Mouse (Mus musculus) gastrocnemius, adult 2 months (tissue): ENCODE results near the gene Ctse. TPM values are rescaled to one million over a fixed set of nuclear protein-coding genes. Genes with fewer than 3 reads are reported as not detected.
"Not testable (repeated sequence)": the region's sequence is repeated elsewhere in the genome, so short reads cannot be mapped to it uniquely, and the experiment has no call there.

Experiments
- DNase-seq: peaks from one replicate; pipeline ENCODE4 v3.0.0; 2022
- H3K27ac ChIP-seq: fragments of 200-600 bp; 2 replicates; pipeline ENCODE4 v1.8.1; 2022; ENCODE audit warnings: mild to moderate bottlenecking
- H3K4me3 ChIP-seq: fragments of 200-600 bp; 2 replicates; pipeline ENCODE4 v1.8.1; 2022; ENCODE audit warnings: mild to moderate bottlenecking, moderate library complexity
- CTCF ChIP-seq: fragments of 200-600 bp; IDR thresholded peaks from 2 replicates; pipeline ENCODE4 v1.8.1; 2022; ENCODE audit warnings: antibody characterized with exemption, mild to moderate bottlenecking, moderate library complexity
- intact Hi-C: fragments of 180-260 bp; cut with DNase I; formaldehyde crosslinking; loops from one replicate; pipeline ENCODE4 v1.15.1; 2025
- total RNA-seq, 2 experiments: library from RNA; stranded (reverse); gene quantifications; 2 replicates each; pipeline ENCODE4 v1.2.3; 2021

Gene Ctse
- total RNA-seq, 2 experiments from 2014 or later, result 0.11 TPM; not detected in 1

- H3K4me3 ChIP-seq, result no peak overlapping the region
- no peak for TF ChIP-seq CTCF
- intact Hi-C loops, result no loop called here
- no peak for DNase-seq
- no peak overlapping the region for H3K27ac ChIP-seq
These were observed 13.8 kb upstream of the Ctse start for GRCm38 (mm10) chr1:131624175-131624835.

GRCm38 (mm10) chr1:131626200-131626599 is 11.9 kb upstream of the Ctse start:
- DNase-seq, result no peak
- intact Hi-C loops, result no loop called here
- H3K27ac ChIP-seq, result no peak overlapping the region
- no peak overlapping the region for H3K4me3 ChIP-seq
- no peak for TF ChIP-seq CTCF

GRCm38 (mm10) chr1:131632216-131632615 is 5.9 kb upstream of the Ctse start:
- H3K4me3 ChIP-seq, H3K27ac ChIP-seq, DNase-seq, intact Hi-C loops: not testable (repeated sequence)

GRCm38 (mm10) chr1:131634495-131634894 is 3.6 kb upstream of the Ctse start:
- Histone ChIP-seq H3K27ac (no peak overlapping the region), H3K4me3 (no peak overlapping the region)
- TF ChIP-seq CTCF, result no peak
- no peak for DNase-seq
- intact Hi-C loops, result no loop called here

- Histone ChIP-seq H3K27ac (no peak overlapping the region), H3K4me3 (no peak overlapping the region)
- DNase-seq, result no peak
- intact Hi-C loops, result no loop called here
- no peak for TF ChIP-seq CTCF
These were observed 675 bp downstream of the Ctse start for GRCm38 (mm10) chr1:131638541-131639421.

GRCm38 (mm10) chr1:131640062-131640461 is 2.0 kb downstream of the Ctse start:
- Histone ChIP-seq H3K4me3 (no peak overlapping the region), H3K27ac (no peak overlapping the region)
- DNase-seq, result no peak
- TF ChIP-seq CTCF, result no peak
- intact Hi-C loops, result no loop called here

- Histone ChIP-seq H3K4me3 (no peak overlapping the region), H3K27ac (no peak overlapping the region)
- intact Hi-C loops, result no loop called here
- TF ChIP-seq CTCF, result no peak
- DNase-seq, result no peak
These were observed 3.5 kb downstream of the Ctse start for GRCm38 (mm10) chr1:131641565-131641964.

GRCm38 (mm10) chr1:131642251-131642650 is 4.1 kb downstream of the Ctse start:
- TF ChIP-seq CTCF, result no peak
- Histone ChIP-seq H3K27ac (no peak overlapping the region), H3K4me3 (no peak overlapping the region)
- intact Hi-C loops, result no loop called here
- DNase-seq, result no peak

GRCm38 (mm10) chr1:131652670-131653443 is 14.8 kb downstream of the Ctse start:
- no peak for DNase-seq
- intact Hi-C loops, result no loop called here
- Histone ChIP-seq H3K4me3 (no peak overlapping the region), H3K27ac (no peak overlapping the region)
- no peak for TF ChIP-seq CTCF

GRCm38 (mm10) chr1:131655601-131656000 is 17.5 kb downstream of the Ctse start:
- no peak for TF ChIP-seq CTCF
- Histone ChIP-seq H3K27ac (no peak overlapping the region), H3K4me3 (no peak overlapping the region)
- DNase-seq, result no peak
- intact Hi-C loops, result loop anchor here (5.0 kb wide), 1 partner anchor 43 kb away; no protein-coding TSS in a partner anchor

- H3K4me3 ChIP-seq, result peak overlapping the region; percentile 26; the same call in 1 of the 2 replicates
These were observed 19.8 kb downstream of the Ctse start for GRCm38 (mm10) chr1:131657945-131658354.

GRCm38 (mm10) chr1:131659512-131660085 is 21.5 kb downstream of the Ctse start:
- Histone ChIP-seq H3K27ac (no peak overlapping the region), H3K4me3 (no peak overlapping the region)
- no peak for TF ChIP-seq CTCF
- DNase-seq, result no peak
- intact Hi-C loops, result loop anchor here (5.0 kb wide), 1 partner anchor 47 kb away; no protein-coding TSS in a partner anchor

More at GRCm38 (mm10) chr1:131657945-131658354, 19.8 kb downstream of the Ctse start:
- peak; percentile 96 for TF ChIP-seq CTCF
- DNase-seq, result peak; percentile 93
- intact Hi-C loops, result loop anchor here (5.0 kb wide), 1 partner anchor 46 kb away; no protein-coding TSS in a partner anchor
- H3K27ac ChIP-seq, result peak overlapping the region; percentile 20; the same call in 1 of the 2 replicates
